Mouse (Mus musculus) brain, embryonic 14.5 days (tissue): Measurements from ENCODE around the gene Zfp697.

ENCODE experiments used
- CTCF ChIP-seq: fragments of 200-500 bp; IDR thresholded peaks from 2 replicates; pipeline ENCODE4 v1.5.1; 2012; ENCODE audit warnings: inconsistent platforms, mild to moderate bottlenecking, moderate library complexity, borderline replicate concordance; ENCODE audit not compliant: insufficient read depth, insufficient read length; ENCODE audit errors: extremely low read depth
- POLR2A ChIP-seq: fragments of 200-500 bp; IDR thresholded peaks from 2 replicates; pipeline ENCODE4 v1.6.1; 2012; ENCODE audit warnings: mild to moderate bottlenecking, inconsistent platforms, borderline replicate concordance; ENCODE audit not compliant: poor library complexity, insufficient read depth, insufficient read length, severe bottlenecking; ENCODE audit errors: extremely low read depth

DNA sequence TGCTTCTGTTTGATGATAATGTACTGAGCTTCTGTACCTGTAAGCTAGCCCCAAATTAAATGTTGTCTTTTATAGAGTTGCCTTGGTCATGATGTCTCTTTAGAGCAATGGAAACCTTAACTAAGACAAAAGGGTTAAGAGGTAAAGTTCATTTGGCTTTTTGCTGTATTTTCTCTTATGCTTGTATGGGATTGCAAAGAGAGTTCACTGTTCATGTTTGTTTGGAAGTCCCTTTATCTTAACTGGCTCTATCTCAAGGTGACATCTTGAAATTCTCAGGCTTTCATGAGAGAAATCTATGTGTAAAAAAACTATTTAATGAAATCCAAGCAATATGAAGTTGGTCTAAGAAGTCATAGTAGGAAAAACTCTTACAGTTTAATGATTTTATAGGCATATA, 398.7 kb downstream of the Zfp697 start:
- TF ChIP-seq CTCF (no peak), POLR2A (no peak)
